Mouse (Mus musculus) thymus, adult 18-20 months (tissue): ENCODE data around the gene Plcd3.
A peak's percentile ranks its signal among the peaks of the same experiment; 100 is the strongest.

ENCODE experiments used
- DNase-seq, 2 experiments: peaks; one replicate each; pipeline ENCODE4 v3.0.0; 2022; ENCODE audit warnings: mixed read lengths in 2 of 2

Gene Plcd3

GRCm38 (mm10) chr11:103101481-103101865 is at the start of gene Plcd3, which contains the start of gene Acbd4:
Gene Plcd3, minus strand, starts transcription at chr11:103101658.
Gene Acbd4, plus strand, starts transcription at chr11:103101682.
- DNase-seq: peak; percentile 49 to 54

DNA sequence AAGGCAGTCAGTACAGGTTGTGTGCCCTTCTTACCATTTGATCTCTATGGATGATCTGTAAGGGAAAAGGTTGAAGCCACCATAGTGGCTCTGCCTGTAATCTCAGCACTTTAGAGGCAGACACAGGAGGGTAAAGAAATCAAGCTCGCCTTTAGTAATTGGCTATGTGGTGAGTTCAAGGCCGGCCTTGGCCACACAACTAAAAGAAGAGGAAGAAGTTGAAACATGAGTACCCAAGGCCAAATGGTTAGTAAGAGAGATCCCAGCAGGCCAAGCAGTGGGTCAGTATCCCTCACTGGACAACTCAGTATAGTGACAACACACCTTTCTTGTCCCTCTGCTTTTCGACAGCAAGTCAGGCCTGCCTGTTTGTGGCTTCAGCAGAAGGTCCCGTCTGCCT is 48.3 kb upstream of the Plcd3 start:
- DNase-seq: no peak

DNA sequence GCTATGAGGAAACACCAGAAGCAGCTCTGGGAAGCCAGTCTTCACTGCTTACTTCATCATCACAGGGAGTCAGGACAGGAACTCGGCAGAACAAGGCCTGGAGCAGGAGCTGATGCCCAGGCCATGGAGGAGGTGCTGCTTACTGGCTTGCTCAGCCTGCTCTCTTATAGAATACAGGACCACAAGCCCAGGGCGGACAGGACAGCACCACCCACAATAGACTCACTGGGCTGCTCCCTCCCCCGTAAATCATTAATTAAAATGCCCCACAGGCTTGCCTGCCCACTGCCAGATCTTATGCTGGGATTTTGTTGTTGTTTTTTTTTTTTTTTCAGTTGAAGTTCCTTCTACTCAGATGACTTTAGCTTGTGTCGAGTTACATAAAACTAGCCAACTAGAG is 46.3 kb upstream of the Plcd3 start:
- no peak for DNase-seq

DNA sequence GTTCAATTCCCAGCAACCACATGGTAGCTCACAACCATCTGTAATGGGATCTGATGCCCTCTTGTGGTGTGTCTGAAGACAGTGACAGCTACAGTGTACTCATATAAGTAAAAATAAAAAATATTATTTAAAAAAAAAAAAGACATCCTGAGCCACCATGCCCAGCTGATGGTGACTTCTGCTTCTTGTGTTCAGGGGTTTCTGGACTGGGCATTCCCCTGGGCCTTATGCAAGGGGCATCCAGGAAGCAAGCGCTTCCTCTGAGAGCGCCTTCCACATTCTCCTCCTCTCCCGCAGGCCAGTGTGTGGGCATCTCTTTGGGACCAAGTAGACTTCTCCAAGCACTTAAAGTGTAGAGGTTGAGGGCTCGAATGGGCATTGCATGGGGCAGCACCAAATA is 44.9 kb upstream of the Plcd3 start:
- no peak for DNase-seq

GRCm38 (mm10) chr11:103144309-103145285 is 43.1 kb upstream of the Plcd3 start:
- no peak for DNase-seq

DNA sequence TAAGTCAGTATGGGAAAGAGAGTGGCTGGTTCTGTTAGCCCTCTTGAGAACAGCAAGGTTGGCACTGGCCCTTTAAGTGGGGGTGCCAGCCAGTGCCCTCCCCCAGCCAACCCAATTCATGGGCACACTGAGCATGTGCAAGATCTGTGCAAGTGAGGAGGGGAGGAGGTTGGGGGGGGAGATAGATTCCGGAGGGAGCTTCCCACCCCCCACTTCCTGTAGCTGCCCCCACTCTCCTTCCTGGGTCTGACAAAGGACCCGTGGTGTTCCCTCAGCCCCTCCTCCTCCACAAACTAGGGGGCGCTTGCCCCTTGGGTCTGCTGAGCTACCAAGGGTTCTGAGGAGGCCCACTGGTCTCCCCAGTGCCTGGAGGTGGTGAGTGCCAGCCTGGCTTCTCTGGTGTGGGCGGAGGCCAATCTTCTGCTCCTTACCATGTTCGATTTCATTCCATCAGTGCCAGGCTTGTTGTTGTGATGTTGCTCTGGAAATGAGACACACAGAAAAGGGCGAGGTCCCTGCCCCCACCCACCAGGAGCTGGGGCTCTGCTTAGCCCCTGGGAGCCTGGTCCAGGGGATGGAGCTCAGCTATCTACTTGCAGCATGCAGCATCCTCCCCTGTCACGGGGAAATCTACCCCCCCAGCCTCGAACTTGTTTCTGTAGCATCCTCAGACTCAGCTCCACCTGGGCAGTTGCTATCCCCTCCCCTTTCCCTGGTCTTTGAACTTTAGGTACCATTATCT is 41.2 kb upstream of the Plcd3 start:
- peak; percentile 74 to 85 for DNase-seq

- no peak for DNase-seq
Measured at GRCm38 (mm10) chr11:103141944-103142255, 40.4 kb upstream of the Plcd3 start.

GRCm38 (mm10) chr11:103141101-103141943 is 39.9 kb upstream of the Plcd3 start:
- no peak for DNase-seq

GRCm38 (mm10) chr11:103140763-103141100 is 39.3 kb upstream of the Plcd3 start:
- DNase-seq: no peak

DNA sequence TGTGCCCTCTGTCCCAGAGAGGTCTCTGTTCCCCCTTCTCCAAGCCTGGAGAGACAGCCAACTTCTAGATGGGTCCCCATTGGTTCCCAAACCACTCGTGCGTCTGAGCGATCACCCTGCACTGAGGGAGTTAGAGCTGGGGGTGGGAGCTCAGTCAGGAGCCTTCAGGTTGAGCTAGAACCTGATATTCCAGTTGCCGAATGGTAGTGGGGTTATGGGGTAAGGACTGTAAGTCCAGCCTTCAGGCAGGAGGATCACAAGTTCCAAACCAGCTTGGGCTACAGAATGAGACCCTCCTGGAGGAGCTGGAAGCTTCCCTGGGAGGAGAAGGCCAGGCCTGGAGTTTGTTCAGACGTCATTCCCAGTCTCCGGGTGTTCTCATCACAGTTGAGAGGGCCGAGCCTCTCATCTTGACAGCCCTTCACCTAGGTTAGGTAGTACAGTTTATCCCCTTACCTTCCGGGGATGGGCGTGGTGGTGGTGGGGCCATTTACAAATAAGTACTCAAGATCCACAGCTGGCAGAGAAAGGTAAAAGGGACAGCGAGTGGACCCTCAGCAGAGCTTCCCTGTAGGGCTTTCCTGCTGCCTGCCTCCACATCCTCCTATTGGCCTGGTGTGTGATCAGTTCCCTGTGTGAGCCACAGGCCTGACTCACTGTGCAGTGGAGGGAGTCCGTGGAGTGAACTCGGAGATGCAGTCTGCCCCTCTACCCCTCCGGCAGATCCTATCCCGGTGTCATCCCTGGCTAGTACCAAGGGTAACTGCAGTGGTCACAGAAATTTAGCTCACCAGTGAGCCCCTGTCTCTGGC is 38.7 kb upstream of the Plcd3 start:
- DNase-seq: no peak

- no peak for DNase-seq
Measured at GRCm38 (mm10) chr11:103136039-103136577, 34.6 kb upstream of the Plcd3 start.

DNA sequence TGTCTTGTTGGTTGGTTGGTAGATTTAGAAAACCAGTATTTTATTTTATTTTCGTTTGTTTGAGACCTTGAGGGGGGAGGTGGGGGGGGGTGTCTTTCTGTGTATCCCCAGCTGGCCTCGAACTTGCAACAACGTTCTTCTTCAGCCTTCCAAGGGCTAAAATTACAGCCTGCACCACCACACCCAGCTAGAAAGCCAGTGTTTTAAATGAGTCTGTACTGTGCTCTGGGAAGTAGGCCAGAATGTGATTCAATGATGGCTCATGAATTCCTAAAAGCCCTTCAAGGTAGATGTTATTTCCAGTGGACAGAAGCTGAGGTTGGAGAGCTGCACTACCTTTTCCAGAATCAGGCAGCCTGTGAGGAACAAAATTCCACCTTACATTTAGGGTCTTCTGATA is 32.8 kb upstream of the Plcd3 start:
- no peak for DNase-seq

DNA sequence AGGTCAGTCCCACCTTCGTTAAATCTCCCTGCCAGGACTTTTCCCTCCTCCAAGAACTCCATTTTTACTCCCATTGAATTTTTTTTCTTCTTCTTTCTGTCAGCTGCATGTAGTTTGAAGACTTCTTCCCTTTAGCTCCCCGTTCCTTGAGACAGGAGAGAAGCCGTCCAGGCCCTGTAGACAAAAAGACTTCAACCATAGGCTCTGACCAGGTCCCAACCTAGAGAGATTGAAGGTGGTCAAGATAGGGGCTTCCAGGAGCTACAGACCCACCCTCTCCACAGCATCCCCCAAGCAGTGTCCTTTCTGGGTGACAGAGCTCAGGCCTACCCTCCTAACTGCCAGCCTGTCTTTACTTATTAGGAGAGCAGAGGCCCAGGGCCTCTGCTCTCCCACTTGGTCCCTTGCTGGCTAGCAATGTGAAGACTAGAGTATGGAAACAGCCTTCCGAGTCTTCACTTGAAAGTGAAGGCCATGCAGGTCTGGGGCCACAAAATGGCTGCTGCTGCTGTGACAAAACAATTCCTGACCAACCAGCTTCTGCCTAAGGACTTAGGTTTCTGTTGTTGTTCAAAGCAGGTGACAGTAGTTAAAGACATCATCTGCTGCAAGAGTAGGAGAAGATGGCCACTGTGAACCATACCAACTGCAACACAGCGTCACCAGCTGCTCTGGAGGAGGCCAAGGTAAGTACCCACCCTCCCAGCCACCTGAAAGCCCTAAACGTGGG is 32.2 kb upstream of the Plcd3 start:
- no peak for DNase-seq

DNA sequence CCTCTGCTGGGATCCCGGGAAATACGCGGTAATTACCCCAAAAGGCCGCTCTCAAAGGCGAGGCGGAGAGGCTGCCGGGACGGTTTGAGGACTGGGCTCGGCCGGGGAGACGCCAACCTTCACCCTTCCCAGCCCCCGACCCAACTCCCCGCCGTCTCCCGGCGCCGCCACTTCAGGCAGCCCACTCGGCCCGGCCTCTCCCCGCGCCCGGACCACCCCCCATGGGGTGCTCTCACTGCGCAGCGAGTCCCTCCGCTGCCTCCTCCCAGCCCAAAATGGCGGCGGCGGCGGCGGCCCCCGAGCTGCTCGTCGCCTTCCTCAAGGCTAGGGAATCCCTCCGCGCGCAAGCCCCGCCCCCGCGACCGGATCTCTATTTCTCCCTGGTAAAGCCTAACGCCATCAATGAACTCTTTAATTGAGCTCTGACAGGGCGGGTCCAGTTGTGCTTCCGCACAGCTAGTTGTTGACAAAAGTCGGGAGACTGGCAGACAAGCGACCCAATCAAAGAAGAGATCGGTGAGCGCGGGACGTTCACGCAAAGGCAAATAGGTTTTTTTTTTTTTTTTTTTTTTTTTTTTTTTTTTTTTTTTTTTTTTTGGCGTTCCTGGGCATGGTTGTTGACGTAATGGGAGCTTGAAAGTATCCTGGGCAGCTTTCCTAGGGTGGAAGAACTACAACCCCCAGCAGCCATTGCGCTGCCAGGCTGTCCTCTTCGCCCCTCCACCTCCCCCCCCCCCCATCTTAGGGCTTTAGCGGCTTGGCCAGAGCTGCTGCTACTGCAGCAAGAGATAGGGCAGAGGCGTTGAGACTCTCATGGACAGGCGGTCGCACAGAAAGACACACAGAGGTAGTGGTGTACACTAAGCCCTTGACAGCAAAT is 31.4 kb upstream of the Plcd3 start:
- DNase-seq: peak; percentile 98 to 100

DNA sequence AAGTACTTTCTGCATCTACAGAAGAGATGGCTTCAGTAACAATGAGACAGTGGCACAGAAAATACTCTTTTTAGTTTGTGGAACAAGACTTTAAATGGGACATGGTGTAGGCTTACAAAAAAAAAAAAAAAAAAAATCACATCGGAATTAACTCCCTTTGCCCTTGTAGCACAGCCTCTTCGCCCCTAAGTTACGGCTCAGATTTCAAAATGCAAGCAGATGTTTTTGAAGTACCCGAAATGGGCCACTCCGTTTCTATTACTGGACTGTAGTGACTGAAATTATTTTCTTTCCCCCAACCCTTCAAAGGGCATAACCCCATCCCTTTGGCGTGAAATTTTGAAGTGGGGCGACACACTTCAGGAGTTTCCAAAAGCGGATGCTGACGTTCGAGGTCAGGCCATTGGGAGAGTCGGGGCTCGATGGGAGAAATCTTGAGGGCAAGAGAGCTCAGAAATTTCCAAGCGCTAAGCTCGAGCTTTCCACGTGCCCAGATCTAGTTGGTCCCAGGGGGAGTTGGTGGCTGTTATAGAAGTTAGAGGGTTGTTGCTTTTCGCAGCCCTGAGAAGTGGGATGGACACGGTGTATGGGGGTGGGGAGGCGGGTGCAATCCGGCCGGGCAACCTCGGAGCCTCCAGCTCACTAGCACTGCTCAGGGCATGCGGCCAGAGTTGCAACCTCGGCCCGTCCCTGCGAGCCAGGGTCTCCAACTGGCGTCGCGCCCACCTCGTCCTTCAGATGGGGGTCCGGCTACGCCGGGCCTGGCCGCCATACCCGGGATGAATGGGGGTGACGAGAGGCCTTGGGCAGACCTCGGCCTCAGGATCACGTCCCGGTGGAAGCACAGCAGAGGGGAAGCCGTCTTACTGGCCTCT is 30.5 kb upstream of the Plcd3 start, which contains the start of gene Hexim2:
Hexim2 (plus strand) TSS at position 729 of the 875 bp plus-strand sequence.
- DNase-seq: peak; percentile 38 to 61

- DNase-seq: no peak
Measured at GRCm38 (mm10) chr11:103120315-103120714, 18.9 kb upstream of the Plcd3 start.

- DNase-seq: no peak
Measured at GRCm38 (mm10) chr11:103119609-103120008, 18.2 kb upstream of the Plcd3 start.

DNA sequence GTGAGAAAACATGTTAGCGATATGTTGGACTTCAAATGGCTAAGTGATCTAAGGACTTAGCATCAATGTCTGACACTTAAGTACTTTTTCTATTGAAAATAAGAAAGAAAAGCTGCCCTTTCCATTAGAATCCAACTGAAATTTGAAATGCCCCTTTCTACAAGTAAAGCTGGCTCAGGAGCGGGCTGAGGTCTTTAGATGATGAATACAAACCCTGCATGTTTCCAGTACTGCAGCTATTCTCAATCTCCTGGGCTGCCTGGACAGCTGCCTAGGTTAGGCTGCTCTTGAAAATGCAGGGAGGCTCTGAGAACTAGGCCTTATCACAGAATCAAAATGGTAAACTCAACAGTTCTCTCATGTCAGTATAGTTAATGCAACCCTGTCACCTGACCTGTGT is 17.4 kb upstream of the Plcd3 start:
- no peak for DNase-seq

DNA sequence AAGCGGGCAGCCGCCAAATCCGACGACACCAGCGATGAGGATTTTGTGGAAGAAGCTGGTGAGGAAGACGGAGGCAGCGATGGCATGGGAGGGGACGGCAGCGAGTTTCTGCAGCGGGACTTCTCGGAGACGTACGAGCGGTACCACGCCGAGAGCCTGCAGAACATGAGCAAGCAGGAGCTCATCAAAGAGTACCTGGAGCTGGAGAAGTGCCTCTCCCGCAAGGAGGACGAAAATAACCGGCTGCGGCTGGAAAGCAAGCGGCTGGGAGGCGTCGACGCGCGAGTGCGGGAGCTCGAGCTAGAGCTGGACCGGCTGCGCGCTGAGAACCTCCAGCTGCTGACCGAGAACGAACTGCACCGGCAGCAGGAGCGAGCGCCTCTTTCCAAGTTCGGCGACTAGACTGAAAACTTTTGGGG is 16.1 kb upstream of the Plcd3 start:
- DNase-seq: no peak
